Mouse (Mus musculus) T-cell, adult 2 months (primary cell): ENCODE data around the gene Sec62.
A peak's percentile ranks its signal among the peaks of the same experiment; 100 is the strongest.
"Not testable (repeated sequence)": the region's sequence is repeated elsewhere in the genome, so short reads cannot be mapped to it uniquely, and the experiment has no call there.

Experiments
- DNase-seq: peaks from one replicate; pipeline ENCODE4 v3.0.0; 2022; ENCODE audit warnings: low spot score

The Sec62 gene

DNA sequence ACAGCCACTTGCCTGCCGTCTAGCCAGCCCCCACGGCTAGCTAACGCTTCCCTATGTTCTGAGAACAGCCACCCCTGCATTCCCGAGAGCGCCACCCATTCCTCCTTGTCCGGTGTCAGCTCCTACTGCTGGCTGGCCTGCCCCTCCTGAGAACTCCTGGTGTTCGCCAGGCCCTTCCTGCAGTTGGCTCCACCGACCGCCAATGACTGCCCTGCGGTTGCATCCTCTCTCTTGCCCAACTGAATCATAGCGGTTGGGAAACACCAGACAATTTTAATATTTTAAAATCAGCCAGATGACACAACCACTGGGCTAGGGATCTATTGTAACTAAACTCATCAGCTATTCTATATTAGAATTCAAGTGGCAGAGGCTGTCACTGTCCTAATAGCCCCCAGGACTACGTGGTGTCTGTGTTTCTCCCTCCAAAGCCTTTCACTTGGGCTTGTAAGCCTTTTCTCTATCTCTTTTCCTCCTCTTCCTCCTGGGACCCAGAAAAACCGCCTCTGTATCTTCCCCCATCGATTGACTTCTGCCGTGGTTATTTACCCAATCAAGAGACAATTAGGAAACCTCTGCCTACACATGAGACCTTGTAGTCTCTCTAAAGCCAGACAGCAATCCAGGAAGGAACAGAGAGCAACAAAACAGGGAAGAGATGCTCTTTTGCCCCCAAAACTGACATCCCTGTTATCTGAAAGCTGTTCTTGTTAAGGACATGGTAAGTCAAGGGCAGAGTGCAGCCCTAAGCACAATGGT lies 39.4 kb downstream of the Sec62 start:
- DNase-seq = no peak

DNA sequence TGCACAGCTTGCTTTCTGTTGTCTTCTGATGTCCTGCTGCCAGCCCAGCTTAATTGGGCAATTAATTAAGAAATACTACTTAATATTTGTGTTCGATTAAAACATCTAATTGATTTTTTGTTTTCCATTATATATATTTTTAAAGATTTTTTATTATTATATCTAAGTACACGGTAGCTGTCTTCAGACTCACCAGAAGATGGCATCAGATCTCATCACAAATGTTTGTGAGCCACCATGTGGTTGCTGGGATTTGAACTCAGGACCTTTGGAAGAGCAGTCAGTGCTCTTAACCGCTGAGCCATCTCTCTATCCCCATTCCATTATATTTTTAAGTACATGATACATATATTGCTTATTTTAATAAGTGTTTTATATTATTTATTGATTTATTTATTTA lies 40.6 kb downstream of the Sec62 start:
- no peak for DNase-seq

DNA sequence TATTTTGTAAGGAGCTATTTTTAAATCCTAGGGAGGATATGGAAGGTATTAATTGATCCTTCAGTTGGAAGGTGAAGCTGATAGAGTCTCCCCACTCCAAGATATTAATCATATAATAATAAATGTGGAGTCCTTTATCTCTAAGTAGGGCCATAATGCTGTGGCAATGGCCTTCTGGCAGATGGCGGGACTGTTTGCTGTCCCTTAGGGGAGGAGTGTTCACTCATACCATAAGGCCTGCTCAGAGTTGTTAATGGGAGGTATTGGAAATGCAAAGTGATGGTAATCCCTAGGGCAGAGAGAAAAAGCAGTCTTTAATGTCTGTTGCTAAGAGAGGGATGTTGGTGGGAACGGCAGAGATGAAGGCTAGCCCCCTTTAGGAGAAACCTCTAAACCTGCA lies 53.1 kb downstream of the Sec62 start:
- DNase-seq = no peak

DNA sequence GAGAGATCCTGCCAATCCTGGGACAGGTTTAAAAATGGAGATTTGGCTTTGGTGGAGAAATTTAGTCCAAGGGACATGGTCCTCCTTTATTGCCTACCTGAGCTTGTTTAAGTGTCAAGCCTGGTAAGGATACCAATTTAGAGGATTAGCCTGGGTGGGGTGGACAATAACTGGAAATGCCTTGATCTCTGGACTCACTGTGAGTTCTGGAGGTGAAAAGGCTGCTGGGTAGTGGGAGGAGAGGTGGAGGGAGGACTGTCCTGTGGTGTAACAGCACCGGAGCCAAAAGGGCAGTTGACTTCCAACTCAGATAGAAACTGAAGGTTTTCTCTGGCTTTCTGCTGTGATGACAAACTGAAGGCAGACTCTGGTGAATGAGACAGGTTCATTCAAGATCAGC lies 54.7 kb downstream of the Sec62 start:
- DNase-seq = no peak

DNA sequence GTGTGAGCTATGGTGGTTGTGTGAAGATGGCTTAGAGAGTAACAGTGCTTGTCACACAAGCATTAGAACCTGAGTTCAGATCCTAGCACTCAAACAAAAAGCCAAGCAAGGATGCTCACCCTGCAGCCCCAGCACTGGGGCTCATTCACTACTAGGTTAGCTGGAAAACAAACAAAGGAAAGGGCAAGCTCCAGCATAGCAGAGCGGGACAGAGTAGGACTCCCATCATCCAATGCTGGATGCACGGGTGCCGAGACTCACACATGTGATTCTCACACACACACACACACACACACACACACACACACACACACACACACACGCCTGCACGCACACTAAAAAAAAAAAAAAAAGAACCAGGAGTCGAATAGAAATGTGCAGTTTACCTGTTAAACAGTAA lies 58.7 kb downstream of the Sec62 start:
- DNase-seq = no peak

DNA sequence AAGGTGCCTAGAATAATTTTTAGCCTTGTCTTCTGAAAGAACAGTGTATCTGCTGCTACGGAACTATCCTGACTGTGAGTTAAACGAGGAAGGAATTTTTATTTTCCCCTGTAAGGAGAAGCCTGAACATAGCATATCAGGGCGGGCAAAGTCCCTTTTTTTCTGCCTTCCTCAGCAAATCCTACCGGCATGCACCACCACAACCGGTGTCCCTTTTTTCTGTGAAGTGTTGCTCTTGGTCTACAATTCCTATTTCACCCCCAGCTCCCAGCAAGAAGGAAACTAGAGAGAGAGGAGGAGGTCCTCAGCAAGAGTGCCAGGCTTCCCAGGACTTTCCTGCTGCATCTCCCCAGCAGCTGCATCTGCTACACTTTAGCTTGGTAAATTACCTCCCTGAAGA lies 60.9 kb downstream of the Sec62 start:
- DNase-seq = no peak

DNA sequence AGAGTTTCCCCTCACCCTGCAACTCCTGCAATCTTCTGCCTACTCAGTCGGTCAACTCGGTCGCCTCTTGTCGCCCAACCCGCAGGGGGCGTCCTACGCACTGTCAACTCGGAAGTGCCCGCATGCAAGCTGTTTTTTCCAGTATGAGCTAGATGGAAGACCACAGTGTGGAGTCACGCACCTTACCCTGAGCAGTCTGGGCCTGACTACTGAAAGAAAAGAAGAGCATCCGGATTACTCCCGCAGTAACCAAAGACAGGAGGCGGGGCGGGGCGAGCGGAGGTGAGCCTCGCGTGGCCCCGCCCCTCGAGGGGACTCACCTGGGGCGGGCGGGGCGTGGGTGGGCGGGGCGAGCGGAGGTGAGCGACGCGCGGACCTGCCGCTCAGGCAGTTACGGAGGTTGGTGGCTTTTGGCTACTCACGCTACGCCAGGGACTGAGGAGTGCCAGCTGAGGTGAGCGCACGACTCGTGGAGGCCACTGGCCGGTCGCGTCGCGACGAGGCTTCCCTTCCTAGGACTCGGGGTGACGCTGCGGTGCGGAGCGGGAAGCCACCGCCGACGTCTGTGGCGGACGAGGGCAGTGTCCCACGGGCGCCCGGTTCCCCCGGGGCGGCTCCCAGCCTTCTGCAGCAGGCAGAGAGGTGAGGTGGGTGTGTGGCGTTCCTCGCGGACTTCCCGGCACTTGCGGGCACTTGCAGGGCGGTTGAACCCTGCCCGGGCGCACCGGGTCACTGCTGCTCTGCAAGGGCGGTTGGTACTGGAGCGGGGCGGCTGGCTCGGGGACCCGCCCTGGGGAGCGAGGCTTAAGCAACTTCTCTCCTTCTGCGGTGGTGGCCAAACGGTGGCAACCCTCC lies 63.2 kb downstream of the Sec62 start, which contains the start of gene Gpr160:
TSS of gene Gpr160 (plus strand) at position 347 of the 855 bp plus-strand sequence.
- DNase-seq = peak; percentile 77

DNA sequence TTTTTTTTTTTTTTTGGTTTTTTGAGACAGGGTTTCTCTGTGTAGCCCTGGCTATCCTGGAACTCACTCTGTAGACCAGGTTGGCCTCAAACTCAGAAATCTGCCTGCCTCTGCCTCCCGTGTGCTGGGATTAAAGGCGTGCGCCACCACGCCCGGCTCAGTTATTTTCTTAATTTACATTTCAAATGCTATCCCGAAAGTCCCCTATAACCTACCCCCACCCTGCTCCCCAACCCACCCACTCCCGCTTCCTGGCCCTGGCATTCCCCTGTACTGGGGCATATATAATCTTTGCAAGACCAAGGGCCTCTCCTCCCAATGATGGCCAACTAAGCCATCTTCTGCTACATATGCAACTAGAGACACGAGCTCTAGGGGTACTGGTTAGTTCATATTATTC lies 66.9 kb downstream of the Sec62 start:
- DNase-seq = not testable (repeated sequence)

DNA sequence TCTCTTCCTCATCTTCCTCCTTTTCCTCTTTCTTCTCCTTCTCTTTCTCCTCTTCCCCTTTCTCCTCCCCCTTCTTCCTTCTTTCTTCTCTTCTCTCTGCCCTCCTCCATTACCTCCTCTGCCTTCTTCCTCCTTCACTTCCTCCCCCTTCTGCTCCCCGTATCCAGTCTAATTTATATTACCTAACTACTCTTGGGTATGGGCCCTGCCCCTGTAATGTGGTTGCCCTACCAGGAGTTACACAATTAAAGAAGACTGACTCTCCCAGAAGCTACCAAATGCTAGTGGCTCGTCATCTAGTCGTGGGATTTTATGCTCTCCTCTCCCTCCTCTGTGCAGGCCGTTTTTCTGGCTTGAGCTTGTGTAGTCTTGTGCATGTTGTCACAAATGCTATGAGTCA lies 68.0 kb downstream of the Sec62 start:
- no peak for DNase-seq

DNA sequence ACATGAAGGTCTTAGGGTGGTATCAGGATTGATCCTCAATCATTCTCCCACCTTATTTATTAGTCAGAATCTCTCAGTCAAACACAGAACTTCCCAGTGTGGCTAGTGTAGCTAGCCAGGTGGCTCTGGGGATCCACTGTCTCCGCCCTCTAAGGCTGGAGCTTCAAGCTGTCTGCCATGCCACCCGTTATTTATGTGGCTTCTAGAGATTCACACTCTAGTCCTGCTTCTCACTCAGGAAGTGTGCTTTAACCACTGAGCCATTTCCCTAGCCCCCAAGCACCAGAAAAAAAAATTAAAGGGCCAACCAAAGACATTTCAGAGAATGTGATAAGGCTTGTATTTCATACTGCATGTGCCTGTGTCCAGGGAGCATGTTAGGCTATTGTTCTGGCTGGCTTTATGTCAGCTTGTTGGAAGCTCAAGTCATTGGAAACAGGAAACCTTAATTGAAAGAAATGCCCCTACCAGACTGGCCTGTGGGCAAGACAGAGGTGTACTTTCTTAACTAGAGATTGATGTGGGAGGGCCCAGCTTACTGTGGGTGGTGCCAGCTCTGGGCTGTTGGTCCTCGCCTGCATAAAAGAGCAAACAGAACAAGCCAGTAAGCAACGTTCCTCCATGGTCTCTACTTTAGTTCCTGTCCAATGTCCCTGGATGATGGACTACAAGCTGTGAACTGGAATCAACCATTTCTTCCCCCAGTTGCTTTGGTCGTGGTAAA lies 71.2 kb downstream of the Sec62 start:
- DNase-seq = peak; percentile 14

DNA sequence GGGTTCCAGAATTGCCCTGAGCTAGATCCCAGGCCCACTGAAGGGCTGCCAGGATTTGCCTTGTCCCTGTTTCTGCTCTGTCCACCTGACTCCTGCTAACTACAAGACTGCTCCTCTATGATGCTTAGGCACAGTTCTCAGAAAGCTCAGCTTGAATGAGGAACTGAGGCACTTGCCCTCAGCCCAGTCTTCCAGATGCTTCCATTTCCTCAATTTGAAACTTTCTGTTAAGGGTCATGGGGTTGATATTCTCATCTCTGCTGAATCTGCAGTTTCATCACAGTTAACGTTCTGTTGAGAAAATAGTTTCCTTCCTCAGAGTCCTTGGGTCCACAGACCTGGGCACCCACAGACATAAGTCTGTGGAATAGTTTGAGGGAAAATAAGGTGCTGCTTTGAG lies 72.0 kb downstream of the Sec62 start:
- no peak for DNase-seq

DNA sequence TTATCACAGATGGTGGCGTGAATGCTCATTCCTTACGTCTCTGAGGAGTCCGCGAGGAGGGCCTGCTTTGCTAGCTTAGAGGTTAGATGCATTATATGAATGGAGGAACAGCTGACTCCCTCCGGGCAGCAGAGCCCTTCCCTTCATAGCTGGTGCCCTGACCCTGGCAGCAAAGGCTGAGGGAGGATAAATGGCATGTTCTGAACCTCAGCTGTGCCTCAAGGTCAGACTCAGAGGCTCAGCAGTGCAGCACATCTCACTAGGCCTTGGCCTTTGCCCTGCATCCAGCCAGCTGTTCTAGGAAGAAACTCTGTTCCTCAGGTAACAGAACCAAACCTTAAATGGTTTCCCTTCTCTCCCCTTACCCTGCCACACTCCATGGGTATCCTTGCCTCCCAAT lies 75.5 kb downstream of the Sec62 start:
- DNase-seq = no peak

DNA sequence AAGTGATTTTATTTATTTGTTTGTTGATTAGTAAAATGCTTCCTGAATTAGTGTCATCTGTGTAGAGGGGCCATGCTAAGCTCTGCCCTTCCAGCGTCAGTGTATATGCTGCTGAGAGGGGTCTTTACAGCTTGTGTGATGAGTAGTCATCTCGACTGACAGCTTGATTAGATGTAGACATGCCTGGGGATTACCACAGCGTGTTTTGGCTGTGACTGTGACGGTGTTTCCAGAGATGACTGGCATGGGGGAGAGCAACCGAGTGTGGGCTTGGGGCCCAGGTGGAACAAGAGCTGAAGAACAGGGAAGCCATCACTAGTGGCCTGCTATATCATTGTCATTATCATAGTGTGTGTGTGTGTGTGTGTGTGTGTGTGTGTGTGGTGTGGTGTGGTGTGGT lies 76.0 kb downstream of the Sec62 start:
- no peak for DNase-seq

DNA sequence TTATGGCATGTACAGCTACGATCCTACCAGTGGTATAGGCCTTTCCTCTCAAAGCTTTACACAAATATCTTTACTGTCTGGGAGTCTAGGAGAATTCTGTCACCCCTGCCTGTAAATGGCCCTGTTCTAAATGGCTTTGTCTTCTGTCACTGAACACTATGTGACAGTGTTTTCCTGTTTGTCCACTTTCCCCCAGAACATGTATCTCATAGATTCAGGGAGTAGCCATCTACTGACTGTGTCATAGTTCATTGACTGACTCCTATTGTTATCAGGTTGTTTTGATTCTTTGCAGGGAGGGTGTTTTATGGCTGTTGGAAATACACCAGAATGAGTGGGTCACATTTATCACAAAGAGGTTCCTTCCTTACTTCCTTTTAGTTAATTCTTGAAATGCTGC lies 77.3 kb downstream of the Sec62 start:
- no peak for DNase-seq
